Mouse (Mus musculus) kidney, postnatal 36 days (tissue): Measurements from ENCODE around the gene Amdhd1.

Experiments
- DNase-seq, 2 experiments: peaks; one replicate each; pipeline ENCODE4 v3.0.0; 2021 to 2022; ENCODE audit warnings: mixed read lengths in 2 of 2

Gene Amdhd1

GRCm38 (mm10) chr10:93538818-93539217 lies 1.0 kb downstream of the Amdhd1 start:
- peak; percentile 12 to 32 for DNase-seq

GRCm38 (mm10) chr10:93538287-93538686 lies 1.5 kb downstream of the Amdhd1 start:
- peak; percentile 12 to 17 for DNase-seq

- no peak for DNase-seq
Measured at GRCm38 (mm10) chr10:93525329-93525728, 14.5 kb downstream of the Amdhd1 start.

GRCm38 (mm10) chr10:93520994-93521393 lies 18.8 kb downstream of the Amdhd1 start:
- no peak for DNase-seq

- no peak for DNase-seq
Measured at GRCm38 (mm10) chr10:93519756-93520155, 20.1 kb downstream of the Amdhd1 start.

- DNase-seq, result no peak
Measured at GRCm38 (mm10) chr10:93519159-93519558, 20.7 kb downstream of the Amdhd1 start.

- no peak for DNase-seq
Measured at GRCm38 (mm10) chr10:93518620-93519019, 21.2 kb downstream of the Amdhd1 start.

GRCm38 (mm10) chr10:93518186-93518585 lies 21.6 kb downstream of the Amdhd1 start:
- no peak for DNase-seq

GRCm38 (mm10) chr10:93517754-93518153 lies 22.1 kb downstream of the Amdhd1 start:
- no peak for DNase-seq

GRCm38 (mm10) chr10:93515927-93516326 lies 23.9 kb downstream of the Amdhd1 start:
- no peak for DNase-seq

GRCm38 (mm10) chr10:93515419-93515818 lies 24.4 kb downstream of the Amdhd1 start:
- no peak for DNase-seq

GRCm38 (mm10) chr10:93509532-93510153 lies 30.2 kb downstream of the Amdhd1 start:
- no peak for DNase-seq

- DNase-seq, result no peak
Measured at GRCm38 (mm10) chr10:93508383-93508970, 31.4 kb downstream of the Amdhd1 start.

GRCm38 (mm10) chr10:93501346-93501745 lies 38.5 kb downstream of the Amdhd1 start:
- no peak for DNase-seq

GRCm38 (mm10) chr10:93500864-93501263 lies 39.0 kb downstream of the Amdhd1 start:
- DNase-seq, result no peak

GRCm38 (mm10) chr10:93490451-93490850 lies 49.4 kb downstream of the Amdhd1 start:
- no peak for DNase-seq

GRCm38 (mm10) chr10:93488828-93489226 lies 51.0 kb downstream of the Amdhd1 start:
- no peak for DNase-seq

- DNase-seq, result no peak
Measured at GRCm38 (mm10) chr10:93488066-93488827, 51.6 kb downstream of the Amdhd1 start, which contains the start of gene Hal. Gene Hal, plus strand, starts transcription at chr10:93488768.

- peak; percentile 36 to 41 for DNase-seq
Measured at GRCm38 (mm10) chr10:93486622-93487021, 53.2 kb downstream of the Amdhd1 start.

- peak; percentile 51 to 81 for DNase-seq
Measured at GRCm38 (mm10) chr10:93485055-93485691, 54.7 kb downstream of the Amdhd1 start.

GRCm38 (mm10) chr10:93484511-93484910 lies 55.3 kb downstream of the Amdhd1 start:
- no peak for DNase-seq
